Mouse (Mus musculus): ENCODE data around the gene Zdhhc13. TPM values are rescaled to one million over a fixed set of nuclear protein-coding genes. Genes with fewer than 3 reads are reported as not detected.
A peak's percentile ranks its signal among the peaks of the same experiment; 100 is the strongest.

Zdhhc13 gene
- polyA plus RNA-seq, 1 experiment from 2014 or later: 40.5 TPM

- DNase-seq (ENCODE audit: low spot score): no peak
- no peak for ATAC-seq (replicated peaks; ENCODE audit: insufficient number of reproducible peaks, low FRiP score, low TSS enrichment, low read depth)
- no peaks in the 10 kb centered on the region for H3K27me3 ChIP-seq (ENCODE audit: control insufficient read depth, insufficient read depth, low read length)
- WGBS: 71% methylated on average over 1 of the region's 1 CpGs
- H3K9me3 ChIP-seq (replicated peaks; ENCODE audit: control insufficient read depth, low read length): no peaks in the 10 kb centered on the region
- no peaks in the 10 kb centered on the region for H3K36me3 ChIP-seq (replicated peaks; ENCODE audit: control insufficient read depth, insufficient read depth, low read depth, low read length)
- no peak overlapping the region for H3K9ac ChIP-seq (replicated peaks; ENCODE audit: low read length)
- no peaks in the 10 kb centered on the region for H3K4me1 ChIP-seq (ENCODE audit: control insufficient read depth, insufficient read depth, low read length)
- H3K4me3 ChIP-seq (ENCODE audit: low read depth, low read length): no peak overlapping the region
- H3K4me2 ChIP-seq (ENCODE audit: low read depth, low read length): no peak overlapping the region
- H3K27ac ChIP-seq (replicated peaks; ENCODE audit: low read depth, low read length): no peak overlapping the region
Measured at GRCm38 (mm10) chr7:48758083-48758482, 30.7 kb upstream of the Zdhhc13 start.

- no peak overlapping the region for H3K9ac ChIP-seq (replicated peaks; ENCODE audit: low read length)
- H3K36me3 ChIP-seq (replicated peaks; ENCODE audit: control insufficient read depth, insufficient read depth, low read depth, low read length): no peaks in the 10 kb centered on the region
- no peaks in the 10 kb centered on the region for H3K4me1 ChIP-seq (ENCODE audit: control insufficient read depth, insufficient read depth, low read length)
- no peak overlapping the region for H3K4me2 ChIP-seq (ENCODE audit: low read depth, low read length)
- no peak overlapping the region for H3K4me3 ChIP-seq (ENCODE audit: low read depth, low read length)
- no peak overlapping the region for H3K27ac ChIP-seq (replicated peaks; ENCODE audit: low read depth, low read length)
- no peaks in the 10 kb centered on the region for H3K9me3 ChIP-seq (replicated peaks; ENCODE audit: control insufficient read depth, low read length)
- ATAC-seq (replicated peaks; ENCODE audit: insufficient number of reproducible peaks, low FRiP score, low TSS enrichment, low read depth) (no peak), DNase-seq (ENCODE audit: low spot score) (no peak)
- no peaks in the 10 kb centered on the region for H3K27me3 ChIP-seq (ENCODE audit: control insufficient read depth, insufficient read depth, low read length)
- 64% methylated on average over 1 of the region's 1 CpGs for WGBS
Measured at GRCm38 (mm10) chr7:48760789-48761188, 28.0 kb upstream of the Zdhhc13 start.

- ATAC-seq (replicated peaks; ENCODE audit: insufficient number of reproducible peaks, low FRiP score, low TSS enrichment, low read depth) (no peak), DNase-seq (ENCODE audit: low spot score) (no peak)
- Histone ChIP-seq H3K4me2 (ENCODE audit: low read depth, low read length) (no peak overlapping the region), H3K4me1 (ENCODE audit: control insufficient read depth, insufficient read depth, low read length) (no peaks in the 10 kb centered on the region), H3K4me3 (ENCODE audit: low read depth, low read length) (no peak overlapping the region), H3K36me3 (replicated peaks; ENCODE audit: control insufficient read depth, insufficient read depth, low read depth, low read length) (no peaks in the 10 kb centered on the region), H3K9me3 (replicated peaks; ENCODE audit: control insufficient read depth, low read length) (no peaks in the 10 kb centered on the region), H3K27me3 (ENCODE audit: control insufficient read depth, insufficient read depth, low read length) (no peaks in the 10 kb centered on the region), H3K9ac (replicated peaks; ENCODE audit: low read length) (no peak overlapping the region), H3K27ac (replicated peaks; ENCODE audit: low read depth, low read length) (no peak overlapping the region)
- WGBS: 70% methylated on average over 1 of the region's 1 CpGs
Measured at GRCm38 (mm10) chr7:48762289-48762688, 26.5 kb upstream of the Zdhhc13 start.

- Histone ChIP-seq H3K27ac (replicated peaks; ENCODE audit: low read depth, low read length) (no peak overlapping the region), H3K4me1 (ENCODE audit: control insufficient read depth, insufficient read depth, low read length) (no peaks in the 10 kb centered on the region), H3K4me2 (ENCODE audit: low read depth, low read length) (no peak overlapping the region), H3K4me3 (ENCODE audit: low read depth, low read length) (no peak overlapping the region), H3K9ac (replicated peaks; ENCODE audit: low read length) (no peak overlapping the region), H3K27me3 (ENCODE audit: control insufficient read depth, insufficient read depth, low read length) (no peaks in the 10 kb centered on the region), H3K9me3 (replicated peaks; ENCODE audit: control insufficient read depth, low read length) (no peaks in the 10 kb centered on the region), H3K36me3 (replicated peaks; ENCODE audit: control insufficient read depth, insufficient read depth, low read depth, low read length) (no peaks in the 10 kb centered on the region)
- 84% methylated on average over 3 of the region's 3 CpGs for WGBS
- DNase-seq (ENCODE audit: low spot score): no peak
- no peak for ATAC-seq (replicated peaks; ENCODE audit: insufficient number of reproducible peaks, low FRiP score, low TSS enrichment, low read depth)
Measured at GRCm38 (mm10) chr7:48762721-48763120, 26.1 kb upstream of the Zdhhc13 start.

GRCm38 (mm10) chr7:48765959-48766358 lies 22.8 kb upstream of the Zdhhc13 start:
- no peak overlapping the region for H3K4me2 ChIP-seq (ENCODE audit: low read depth, low read length)
- WGBS: 59% methylated on average over 4 of the region's 4 CpGs
- no peak overlapping the region for H3K9ac ChIP-seq (replicated peaks; ENCODE audit: low read length)
- ATAC-seq (replicated peaks; ENCODE audit: insufficient number of reproducible peaks, low FRiP score, low TSS enrichment, low read depth): no peak
- no peak overlapping the region for H3K27ac ChIP-seq (replicated peaks; ENCODE audit: low read depth, low read length)
- no peaks in the 10 kb centered on the region for H3K27me3 ChIP-seq (ENCODE audit: control insufficient read depth, insufficient read depth, low read length)
- no peaks in the 10 kb centered on the region for H3K36me3 ChIP-seq (replicated peaks; ENCODE audit: control insufficient read depth, insufficient read depth, low read depth, low read length)
- DNase-seq (ENCODE audit: low spot score): no peak
- H3K4me1 ChIP-seq (ENCODE audit: control insufficient read depth, insufficient read depth, low read length): no peaks in the 10 kb centered on the region
- no peak overlapping the region for H3K4me3 ChIP-seq (ENCODE audit: low read depth, low read length)
- no peaks in the 10 kb centered on the region for H3K9me3 ChIP-seq (replicated peaks; ENCODE audit: control insufficient read depth, low read length)

- WGBS: 50% methylated on average over 1 of the region's 1 CpGs
- ATAC-seq (replicated peaks; ENCODE audit: insufficient number of reproducible peaks, low FRiP score, low TSS enrichment, low read depth) (no peak), DNase-seq (ENCODE audit: low spot score) (no peak)
- no peaks in the 10 kb centered on the region for H3K9me3 ChIP-seq (replicated peaks; ENCODE audit: control insufficient read depth, low read length)
- no peaks in the 10 kb centered on the region for H3K36me3 ChIP-seq (replicated peaks; ENCODE audit: control insufficient read depth, insufficient read depth, low read depth, low read length)
- H3K27me3 ChIP-seq (ENCODE audit: control insufficient read depth, insufficient read depth, low read length): no peaks in the 10 kb centered on the region
- no peaks in the 10 kb centered on the region for H3K4me1 ChIP-seq (ENCODE audit: control insufficient read depth, insufficient read depth, low read length)
- no peak overlapping the region for H3K27ac ChIP-seq (replicated peaks; ENCODE audit: low read depth, low read length)
- no peak overlapping the region for H3K4me3 ChIP-seq (ENCODE audit: low read depth, low read length)
- no peak overlapping the region for H3K4me2 ChIP-seq (ENCODE audit: low read depth, low read length)
- no peak overlapping the region for H3K9ac ChIP-seq (replicated peaks; ENCODE audit: low read length)
Measured at GRCm38 (mm10) chr7:48769721-48770120, 19.1 kb upstream of the Zdhhc13 start.

GRCm38 (mm10) chr7:48772060-48772734 lies 16.6 kb upstream of the Zdhhc13 start:
- H3K9ac ChIP-seq (replicated peaks; ENCODE audit: low read length): no peak overlapping the region
- no peak overlapping the region for H3K4me2 ChIP-seq (ENCODE audit: low read depth, low read length)
- no peak for DNase-seq (ENCODE audit: low spot score)
- ATAC-seq (replicated peaks; ENCODE audit: insufficient number of reproducible peaks, low FRiP score, low TSS enrichment, low read depth): peak; percentile 59; the same call in 1 of the 2 replicates
- WGBS: 91% methylated on average over 2 of the region's 2 CpGs
- no peak overlapping the region for H3K4me3 ChIP-seq (ENCODE audit: low read depth, low read length)
- H3K27ac ChIP-seq (replicated peaks; ENCODE audit: low read depth, low read length): no peak overlapping the region
- no peaks in the 10 kb centered on the region for H3K27me3 ChIP-seq (ENCODE audit: control insufficient read depth, insufficient read depth, low read length)
- H3K36me3 ChIP-seq (replicated peaks; ENCODE audit: control insufficient read depth, insufficient read depth, low read depth, low read length): no peaks in the 10 kb centered on the region
- H3K9me3 ChIP-seq (replicated peaks; ENCODE audit: control insufficient read depth, low read length): no peaks in the 10 kb centered on the region
- H3K4me1 ChIP-seq (ENCODE audit: control insufficient read depth, insufficient read depth, low read length): no peaks in the 10 kb centered on the region

- WGBS: 87% methylated on average over 5 of the region's 5 CpGs
- Histone ChIP-seq H3K9ac (replicated peaks; ENCODE audit: low read length) (no peak overlapping the region), H3K4me3 (ENCODE audit: low read depth, low read length) (no peak overlapping the region), H3K27me3 (ENCODE audit: control insufficient read depth, insufficient read depth, low read length) (no peaks in the 10 kb centered on the region), H3K4me2 (ENCODE audit: low read depth, low read length) (no peak overlapping the region), H3K9me3 (replicated peaks; ENCODE audit: control insufficient read depth, low read length) (no peaks in the 10 kb centered on the region), H3K4me1 (ENCODE audit: control insufficient read depth, insufficient read depth, low read length) (no peaks in the 10 kb centered on the region), H3K27ac (replicated peaks; ENCODE audit: low read depth, low read length) (no peak overlapping the region), H3K36me3 (replicated peaks; ENCODE audit: control insufficient read depth, insufficient read depth, low read depth, low read length) (no peaks in the 10 kb centered on the region)
- DNase-seq (ENCODE audit: low spot score): no peak
- ATAC-seq (replicated peaks; ENCODE audit: insufficient number of reproducible peaks, low FRiP score, low TSS enrichment, low read depth): no peak
Measured at GRCm38 (mm10) chr7:48773333-48773732, 15.5 kb upstream of the Zdhhc13 start.

Measured in embryonic facial prominence, embryonic 11.5 days (tissue).